Mouse (Mus musculus) cerebellum, adult 11-12 months (tissue): ENCODE results near the gene Tymp.
A peak's percentile ranks its signal among the peaks of the same experiment; 100 is the strongest.

Source experiments
- DNase-seq: peaks from one replicate; pipeline ENCODE4 v3.0.0; 2022

The Tymp gene

DNA sequence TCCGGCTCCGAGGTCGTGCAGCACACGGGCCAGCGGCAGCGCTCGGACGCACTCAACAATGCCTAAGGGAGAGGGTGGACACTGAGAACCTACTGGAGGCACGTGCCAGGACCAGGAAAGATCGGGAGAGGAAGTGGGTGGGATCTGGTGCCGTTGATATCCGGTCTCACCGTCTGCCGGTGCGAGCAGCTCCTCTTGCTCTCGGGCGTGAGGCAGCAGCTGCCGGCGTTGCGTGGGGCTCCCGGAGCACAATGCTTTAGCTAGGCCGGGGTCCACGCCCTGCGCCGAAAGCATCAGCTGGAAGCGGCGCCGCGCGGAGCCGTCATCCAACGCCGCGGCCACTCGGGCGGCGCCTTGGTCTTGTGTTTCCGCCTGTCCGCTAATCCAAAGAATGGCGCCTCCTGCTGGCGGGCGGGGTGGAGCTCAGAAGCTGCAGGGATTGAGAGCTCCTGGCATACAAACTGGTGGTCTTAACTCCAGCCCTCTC lies 3.0 kb downstream of the Tymp start, which contains the start of gene Sco2:
Gene Sco2 (minus strand): TSS at position 85 of the 487 bp plus-strand sequence.
- DNase-seq, result peak; percentile 90

DNA sequence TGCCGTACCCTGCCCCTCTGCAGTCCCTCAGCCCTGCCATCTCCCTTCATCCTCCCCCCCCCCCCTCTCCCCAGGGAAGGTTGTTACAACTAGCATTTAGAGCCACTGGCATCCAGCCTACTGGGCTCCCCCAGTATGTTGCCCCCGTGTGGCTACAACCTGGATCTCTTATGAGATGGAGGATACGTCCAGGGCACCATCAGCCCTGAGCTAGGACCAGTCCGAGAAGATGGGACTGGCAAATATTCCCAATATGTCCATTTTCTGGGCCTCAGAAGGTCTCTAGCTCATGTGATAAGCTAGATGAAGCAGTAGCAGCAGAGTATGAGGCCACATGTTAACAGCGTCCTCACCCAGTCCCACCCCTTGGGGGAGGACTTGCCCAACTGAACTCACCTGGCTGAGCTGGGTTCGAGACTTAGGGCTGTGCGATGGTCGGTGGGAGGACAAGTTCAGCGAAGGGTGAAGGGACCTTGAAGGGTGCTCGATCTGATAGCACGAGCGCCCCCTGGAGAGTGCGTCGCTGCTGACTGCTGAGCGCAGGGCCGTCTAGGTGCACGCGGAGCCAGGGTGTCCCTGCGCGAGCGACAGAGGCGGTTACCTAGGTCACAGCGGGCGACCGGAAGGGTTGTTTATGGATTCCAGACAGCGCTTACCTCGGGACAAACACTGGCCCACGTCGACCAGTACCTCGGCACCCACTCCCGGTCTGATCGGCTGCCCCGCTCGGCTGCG lies 3.6 kb downstream of the Tymp start:
- DNase-seq, result peak; percentile 85

- DNase-seq, result no peak
Observed at GRCm38 (mm10) chr15:89372536-89372935, 4.3 kb downstream of the Tymp start.

GRCm38 (mm10) chr15:89372068-89372467 lies 4.8 kb downstream of the Tymp start:
- DNase-seq, result no peak

DNA sequence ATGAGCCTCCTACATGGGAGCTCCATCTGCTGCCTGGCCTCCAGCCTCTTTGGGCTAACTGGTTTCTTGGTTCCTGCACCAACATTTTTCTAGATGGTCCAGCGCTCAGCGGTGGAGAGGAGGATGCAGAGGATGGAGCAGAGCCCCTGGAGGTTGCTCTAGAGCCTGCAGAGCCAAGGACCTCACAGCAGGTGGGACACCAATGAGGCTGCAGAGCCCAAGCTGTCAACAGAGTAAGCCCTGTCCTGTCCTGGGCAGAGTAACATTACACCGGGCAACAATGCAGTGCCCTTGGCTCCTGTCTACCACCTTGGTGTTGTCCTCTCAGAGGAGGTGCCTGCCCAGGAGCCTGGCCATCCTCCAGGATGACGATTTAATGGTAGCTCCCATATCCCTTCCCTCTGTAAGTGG lies 11.7 kb downstream of the Tymp start:
- DNase-seq, result peak; percentile 94

DNA sequence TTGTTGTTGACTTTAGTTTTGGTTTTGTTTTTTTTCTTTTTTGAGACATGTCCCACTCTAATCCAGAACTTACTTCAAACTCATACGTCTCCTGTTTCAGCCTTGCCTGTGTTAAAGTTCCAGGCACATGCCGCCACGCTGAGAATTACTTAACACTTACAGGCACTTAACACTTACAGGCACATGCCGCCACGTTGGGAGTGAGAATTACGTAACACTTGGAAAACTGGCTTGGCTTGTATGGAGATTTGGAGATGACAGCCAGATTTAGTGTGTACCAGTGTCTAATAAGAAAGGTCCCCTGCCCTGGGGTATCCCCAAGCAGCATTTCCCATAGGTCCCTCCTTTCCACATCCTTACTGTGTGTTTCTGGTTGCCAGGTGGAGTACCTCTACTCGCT lies 13.8 kb downstream of the Tymp start:
- DNase-seq, result peak; percentile 27

DNA sequence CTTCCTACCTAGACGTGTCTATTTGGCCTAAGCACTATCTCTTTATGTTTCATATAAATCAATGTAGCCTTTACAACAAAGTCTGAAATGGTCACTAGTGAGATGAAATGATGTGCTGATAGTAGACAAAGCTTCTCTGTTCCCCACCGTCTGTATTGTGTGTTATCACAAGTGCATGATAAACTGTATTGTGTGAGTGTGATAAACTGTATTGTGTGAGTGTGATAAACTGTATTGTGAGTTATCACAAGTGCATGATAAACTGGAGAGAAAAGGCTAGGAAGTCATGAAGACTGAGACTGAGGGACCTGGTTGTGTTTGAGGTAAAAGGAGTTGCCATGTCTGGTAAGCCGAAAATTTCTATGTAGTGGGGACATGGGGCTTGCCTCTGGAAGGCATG lies 18.1 kb downstream of the Tymp start:
- no peak for DNase-seq

GRCm38 (mm10) chr15:89356372-89356771 lies 20.5 kb downstream of the Tymp start:
- peak; percentile 56 for DNase-seq

GRCm38 (mm10) chr15:89355241-89356187 lies 21.3 kb downstream of the Tymp start, which contains the start of the genes Lmf2 and Ncaph2:
TSS of gene Lmf2 (minus strand) at chr15:89355659.
TSS of gene Ncaph2 (plus strand) at chr15:89355719.
- peak; percentile 93 for DNase-seq

- peak; percentile 43 for DNase-seq
Observed at GRCm38 (mm10) chr15:89354455-89354854, 22.4 kb downstream of the Tymp start.

GRCm38 (mm10) chr15:89353837-89354236 lies 23.0 kb downstream of the Tymp start:
- peak; percentile 32 for DNase-seq

GRCm38 (mm10) chr15:89352795-89353194 lies 24.0 kb downstream of the Tymp start:
- DNase-seq, result peak; percentile 37

DNA sequence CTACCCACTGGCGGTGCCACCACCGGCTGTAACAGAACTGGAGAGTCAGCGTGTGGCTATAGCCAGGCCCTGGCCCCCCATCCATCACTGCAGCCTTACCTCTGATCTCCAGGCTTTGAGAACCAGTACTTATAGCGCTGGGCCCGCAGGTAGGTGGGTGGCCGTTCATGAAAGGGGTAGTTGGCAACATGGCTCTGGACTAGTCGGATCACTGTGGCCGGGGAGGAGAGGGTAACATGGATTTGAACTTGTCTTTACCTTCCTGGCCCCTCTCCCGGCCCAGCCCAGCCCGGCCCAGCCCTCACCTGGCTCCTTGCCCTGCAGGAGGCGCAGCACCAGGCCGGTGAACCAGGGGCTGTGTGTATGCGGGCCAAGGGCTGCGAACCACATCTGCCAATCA lies 24.8 kb downstream of the Tymp start:
- no peak for DNase-seq

DNA sequence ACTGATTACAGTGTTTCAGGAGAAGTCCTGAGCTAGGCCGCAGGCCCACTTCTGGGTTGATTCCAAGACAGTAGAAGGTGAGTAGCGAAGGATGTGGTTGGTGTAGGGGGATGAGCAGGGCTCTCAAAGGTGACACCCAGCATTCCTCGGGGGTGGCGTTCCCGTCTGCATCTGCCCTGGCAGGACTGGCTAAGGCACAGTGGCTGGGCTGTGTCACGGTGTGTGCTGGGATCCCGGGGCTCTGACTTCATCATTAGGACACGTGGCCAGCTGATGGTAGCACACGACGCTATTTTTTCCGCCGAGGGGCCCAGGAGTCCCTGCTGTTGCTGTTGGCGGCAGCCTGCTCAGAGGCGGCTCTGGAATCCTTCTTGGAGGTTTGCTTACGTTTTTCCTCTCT lies 25.5 kb downstream of the Tymp start:
- DNase-seq, result no peak

- no peak for DNase-seq
Observed at GRCm38 (mm10) chr15:89350447-89350846, 26.4 kb downstream of the Tymp start.

DNA sequence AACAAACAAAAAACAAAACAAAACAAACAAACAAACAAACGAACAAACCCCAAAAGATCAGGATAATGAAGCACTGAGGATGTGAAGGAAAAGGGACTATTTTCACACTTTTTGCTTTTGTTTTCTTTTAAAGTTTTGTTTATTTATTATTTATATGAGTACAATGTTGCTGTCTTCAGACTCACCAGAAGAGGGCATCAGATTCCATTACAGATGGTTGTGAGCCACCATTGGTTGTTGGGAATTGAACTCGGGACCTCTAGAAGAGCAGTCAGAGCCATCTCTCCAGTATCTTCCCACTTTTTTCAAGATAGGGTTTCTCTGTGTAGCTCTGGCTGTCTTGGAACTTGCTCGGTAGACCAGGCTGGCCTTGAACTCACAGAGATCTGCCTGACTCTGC lies 33.5 kb downstream of the Tymp start:
- no peak for DNase-seq

DNA sequence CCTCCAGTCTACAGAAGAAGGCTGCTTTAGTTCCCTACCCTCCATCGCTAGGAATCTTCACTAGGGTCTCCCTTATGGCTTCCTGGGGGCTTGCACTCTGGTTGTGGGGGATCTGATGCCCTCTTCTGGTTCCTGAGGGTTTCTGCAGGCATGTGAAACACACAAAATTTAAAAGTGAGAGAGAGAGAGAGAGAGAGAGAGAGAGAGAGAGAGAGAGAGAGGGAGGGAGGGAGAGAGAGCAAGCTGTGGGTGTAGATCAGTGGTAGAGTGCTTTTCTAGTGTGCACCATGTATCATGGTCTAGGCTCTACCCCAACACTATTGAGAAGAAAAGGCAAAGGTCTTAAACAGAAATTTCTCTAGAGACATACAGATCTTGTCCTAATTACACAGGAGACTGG lies 35.2 kb downstream of the Tymp start:
- DNase-seq, result no peak

- no peak for DNase-seq
Observed at GRCm38 (mm10) chr15:89340136-89340535, 36.7 kb downstream of the Tymp start.

DNA sequence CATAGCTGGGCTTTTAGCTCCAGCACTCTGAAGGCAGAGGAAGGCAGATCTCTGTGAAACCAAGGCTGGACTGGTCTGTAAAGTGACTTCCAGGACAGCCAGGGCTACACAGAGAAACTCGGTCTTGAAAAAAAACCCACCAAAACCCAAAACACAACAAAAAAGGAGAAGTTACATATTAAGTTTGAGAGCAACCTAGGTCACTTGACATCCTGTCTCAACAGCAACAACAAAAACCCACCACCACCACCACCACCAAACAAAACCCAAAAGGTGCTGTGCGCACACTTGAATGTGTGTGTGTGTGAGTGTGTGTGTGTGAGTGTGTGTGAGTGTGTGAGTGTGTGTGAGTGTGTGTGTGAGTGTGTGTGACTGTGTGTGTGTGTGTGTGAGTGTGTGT lies 37.1 kb downstream of the Tymp start:
- no peak for DNase-seq

DNA sequence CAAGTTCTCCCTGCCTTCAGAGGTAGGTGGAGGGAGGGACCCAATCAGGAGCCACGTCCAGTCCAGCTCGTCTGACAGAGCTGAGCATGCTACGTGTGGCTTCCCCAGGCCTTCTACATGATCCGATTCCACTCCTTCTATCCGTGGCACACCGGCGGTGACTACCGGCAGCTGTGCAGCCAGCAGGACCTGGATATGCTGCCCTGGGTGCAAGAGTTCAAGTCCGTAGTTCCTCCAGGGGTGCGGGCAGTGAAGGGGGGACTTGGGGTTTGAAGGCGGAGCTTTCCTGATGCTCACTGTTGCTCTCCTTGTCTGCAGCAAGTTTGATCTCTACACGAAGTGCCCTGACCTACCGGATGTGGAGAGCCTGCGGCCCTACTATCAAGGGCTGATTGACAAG lies 40.4 kb downstream of the Tymp start:
- DNase-seq, result no peak

GRCm38 (mm10) chr15:89334774-89335537 lies 41.9 kb downstream of the Tymp start:
- DNase-seq, result no peak

DNA sequence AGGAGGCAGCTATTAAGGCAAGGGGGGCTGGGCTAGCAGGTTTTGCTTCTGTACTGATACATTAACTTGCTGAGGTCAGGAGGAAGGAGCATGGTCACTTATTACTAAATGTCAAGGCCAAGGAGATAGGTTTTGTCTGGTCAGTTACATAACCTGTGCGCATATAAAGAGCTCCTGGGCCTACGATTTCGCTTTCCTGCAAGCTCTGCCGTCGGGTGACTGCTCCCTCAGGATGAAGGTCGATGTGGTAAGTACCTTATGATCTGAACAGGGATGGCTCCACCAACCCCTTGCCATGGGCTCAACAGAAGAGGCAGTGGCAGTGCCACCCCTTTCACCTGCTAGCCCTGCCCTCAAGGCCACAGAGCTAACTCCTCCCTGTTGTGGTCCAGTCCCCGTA lies 42.6 kb downstream of the Tymp start, which contains the start of gene Miox:
Gene Miox (plus strand): TSS at position 128 of the 400 bp plus-strand sequence.
- DNase-seq, result no peak

- no peak for DNase-seq
Observed at GRCm38 (mm10) chr15:89326441-89326840, 50.4 kb downstream of the Tymp start.
